Mouse (Mus musculus) embryo, embryonic 10.5 days (tissue): ENCODE data around the gene Slc30a1.

Experiments
- DNase-seq: peaks from one replicate; pipeline ENCODE4 v3.0.0-alpha.2; 2015; ENCODE audit warnings: low spot score

Slc30a1 gene

DNA sequence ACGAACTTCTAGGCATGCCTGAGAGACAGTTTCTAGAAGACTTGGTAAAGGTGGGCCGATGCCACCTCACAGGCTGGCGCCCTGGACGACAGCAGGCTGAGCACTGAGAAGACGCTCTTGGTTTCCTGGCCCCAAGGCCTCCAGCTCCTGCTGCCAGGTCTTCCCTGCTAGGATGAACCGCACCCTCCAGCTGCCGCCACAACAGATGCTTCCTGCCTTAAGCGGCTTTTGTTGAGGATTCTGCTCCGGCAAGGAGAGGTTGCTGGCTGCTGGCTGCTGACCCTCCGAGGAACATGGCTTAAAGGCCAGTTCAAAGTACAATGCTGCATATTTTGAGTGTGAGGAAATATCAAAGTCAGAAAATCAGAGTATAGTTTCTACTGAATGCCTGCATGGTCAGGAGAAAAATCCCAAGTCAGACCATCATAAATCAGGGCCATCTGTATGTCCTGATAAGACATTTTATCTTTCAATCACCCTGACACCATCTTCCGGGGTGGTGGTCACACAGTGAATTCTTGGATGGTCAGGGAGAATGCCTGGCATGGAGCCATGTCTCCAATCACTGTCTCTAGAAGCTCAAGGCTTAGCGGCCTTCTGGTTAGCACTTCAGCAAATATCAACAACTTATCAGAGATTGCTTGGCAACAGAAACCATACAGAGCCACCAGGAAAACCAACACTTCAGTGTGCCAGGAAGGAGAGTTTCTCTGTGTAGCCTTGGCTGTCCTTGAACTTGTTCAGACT, 9.6 kb upstream of the Slc30a1 start:
- peak; percentile 18 for DNase-seq

GRCm38 (mm10) chr1:191905637-191906533, 682 bp upstream of the Slc30a1 start:
- DNase-seq, result peak; percentile 16

DNA sequence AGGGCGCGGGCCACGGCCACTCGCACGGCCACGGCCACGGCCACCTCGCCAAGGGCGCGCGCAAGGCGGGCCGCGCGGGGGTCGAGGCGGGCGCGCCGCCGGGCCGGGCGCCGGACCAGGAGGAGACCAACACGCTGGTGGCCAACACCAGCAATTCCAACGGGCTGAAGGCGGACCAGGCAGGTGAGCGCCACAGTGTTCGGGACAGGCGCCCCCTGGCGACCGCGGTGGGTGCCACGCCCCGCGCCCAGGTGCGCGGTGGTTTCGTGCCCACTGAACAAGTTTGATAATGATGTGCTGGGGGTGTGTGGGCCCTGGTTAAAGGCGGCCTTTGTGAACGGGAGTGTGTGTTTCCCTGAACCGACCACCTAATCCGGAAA, 854 bp downstream of the Slc30a1 start:
- DNase-seq, result peak; percentile 77

GRCm38 (mm10) chr1:191908906-191909305, 2.3 kb downstream of the Slc30a1 start:
- DNase-seq, result no peak

GRCm38 (mm10) chr1:191909316-191909715, 2.7 kb downstream of the Slc30a1 start:
- DNase-seq, result no peak

DNA sequence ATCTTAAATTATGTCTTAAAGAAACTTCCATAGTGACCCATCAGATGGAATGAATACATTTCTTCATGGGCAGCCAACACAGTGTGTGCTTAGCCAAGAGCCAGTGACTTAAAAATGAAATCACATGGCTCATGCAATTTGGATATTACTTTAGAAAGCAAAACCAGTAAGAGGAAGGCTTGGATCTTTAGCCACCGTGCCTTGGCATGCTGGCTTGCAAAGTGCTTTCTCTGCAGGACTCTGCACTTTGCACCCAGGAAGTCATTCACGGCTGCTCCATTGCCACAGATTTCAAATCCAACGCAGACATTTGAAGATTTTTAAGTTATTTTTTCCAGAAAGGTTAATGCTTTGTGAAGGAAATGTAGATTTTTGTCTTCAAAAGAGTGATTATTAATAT, 4.1 kb downstream of the Slc30a1 start:
- DNase-seq, result no peak

GRCm38 (mm10) chr1:191911067-191911668, 4.6 kb downstream of the Slc30a1 start:
- DNase-seq, result no peak

DNA sequence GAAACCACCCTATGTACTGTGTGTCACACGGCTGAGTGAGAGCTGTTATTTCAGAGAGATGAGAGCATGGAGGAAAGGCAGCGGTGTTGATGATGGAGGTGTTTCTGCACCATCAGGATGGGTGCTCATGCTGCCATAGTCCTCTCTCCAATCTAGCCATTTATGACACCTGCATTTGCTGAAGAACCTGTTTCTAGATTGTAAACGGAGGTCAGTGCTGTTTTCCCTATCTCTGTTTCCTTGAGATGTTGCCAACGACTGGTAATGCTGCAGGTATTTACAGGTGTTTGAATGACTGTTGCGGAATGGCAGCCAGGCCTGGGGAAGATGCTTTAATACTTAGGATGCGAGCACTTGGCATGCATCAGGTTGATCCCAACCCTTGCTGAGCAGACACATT, 8.1 kb downstream of the Slc30a1 start:
- DNase-seq, result no peak

- no peak for DNase-seq
These were observed 9.0 kb downstream of the Slc30a1 start for GRCm38 (mm10) chr1:191915586-191915985.

- no peak for DNase-seq
These were observed 10.3 kb downstream of the Slc30a1 start for GRCm38 (mm10) chr1:191916876-191917275.

DNA sequence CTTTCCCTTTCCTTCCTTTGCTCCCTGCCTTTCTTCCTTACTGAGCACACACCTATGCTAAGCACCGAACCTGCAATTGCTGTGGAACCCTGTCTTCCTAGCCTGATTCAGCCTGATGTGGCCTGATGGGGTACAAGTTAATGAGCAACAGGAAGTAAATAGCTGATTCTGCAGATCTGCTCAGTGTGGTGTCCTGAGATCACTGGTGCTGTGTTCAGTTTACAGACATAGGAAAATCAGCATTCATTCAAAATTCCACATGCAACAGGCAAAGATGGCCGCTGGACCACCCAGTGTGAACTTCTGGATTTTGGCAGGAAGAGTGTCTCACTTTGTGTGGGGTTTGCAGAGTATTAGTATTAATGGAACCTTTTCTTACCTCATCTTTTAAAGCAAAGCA, 12.8 kb downstream of the Slc30a1 start:
- no peak for DNase-seq

DNA sequence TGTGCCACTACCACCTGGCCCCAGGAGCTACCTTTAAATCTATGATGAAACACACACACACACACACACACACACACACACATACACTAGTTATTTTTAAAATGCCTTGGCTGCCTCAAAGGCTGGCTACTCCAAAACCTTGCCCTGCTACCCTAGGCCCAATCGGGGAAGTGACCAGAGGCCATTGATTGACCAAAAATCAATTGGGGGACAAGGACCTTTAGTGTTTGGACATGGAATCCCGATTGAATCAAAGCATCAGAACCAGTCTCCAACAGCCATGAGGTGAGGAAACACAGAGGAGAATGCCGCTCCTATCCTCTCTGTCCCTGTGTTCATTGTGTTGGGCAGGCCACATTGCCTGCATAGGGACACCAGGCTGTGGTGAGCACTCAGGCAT, 15.1 kb downstream of the Slc30a1 start:
- no peak for DNase-seq

GRCm38 (mm10) chr1:191925496-191925895, 18.9 kb downstream of the Slc30a1 start:
- no peak for DNase-seq

DNA sequence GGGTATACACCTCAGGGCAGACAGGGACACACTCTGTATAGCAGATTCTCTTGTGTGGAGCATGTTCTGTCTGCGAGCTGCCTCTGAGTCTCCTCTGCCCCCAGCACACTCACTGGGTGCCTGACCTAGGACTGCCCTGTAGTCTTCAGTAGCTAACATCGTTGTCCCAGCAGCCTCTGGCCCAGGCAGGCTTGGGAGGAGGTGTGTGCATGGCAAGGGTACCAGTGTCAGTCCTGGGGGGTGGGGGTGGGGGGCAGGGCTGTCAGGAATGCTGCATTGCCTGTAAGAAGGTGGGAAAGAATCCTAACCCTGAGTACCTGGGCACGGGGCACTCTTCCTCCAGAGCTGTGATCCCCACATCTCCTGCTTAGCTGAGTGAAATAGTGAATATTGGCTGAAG, 20.1 kb downstream of the Slc30a1 start:
- no peak for DNase-seq

DNA sequence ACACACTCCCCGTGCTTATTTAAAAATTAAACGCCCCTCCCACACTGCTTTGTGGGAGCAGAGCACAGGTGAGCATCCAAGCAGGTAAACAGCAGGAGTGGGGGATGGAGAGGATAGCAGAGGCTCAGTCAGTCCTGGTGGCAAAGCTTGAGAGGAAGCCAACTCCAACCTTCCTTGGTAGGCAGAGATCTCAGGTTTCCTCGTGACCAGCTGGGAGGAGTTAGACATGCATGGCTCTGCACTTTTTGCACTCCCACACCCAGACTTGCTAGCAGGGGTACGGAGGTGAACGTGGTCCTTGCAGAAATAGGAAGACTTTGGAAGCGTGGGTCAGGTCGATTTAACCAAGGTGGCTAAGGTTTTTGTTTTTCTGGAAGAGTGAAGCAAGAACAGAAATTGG, 21.8 kb downstream of the Slc30a1 start:
- DNase-seq, result no peak

- no peak for DNase-seq
These were observed 22.5 kb downstream of the Slc30a1 start for GRCm38 (mm10) chr1:191929065-191929464.

DNA sequence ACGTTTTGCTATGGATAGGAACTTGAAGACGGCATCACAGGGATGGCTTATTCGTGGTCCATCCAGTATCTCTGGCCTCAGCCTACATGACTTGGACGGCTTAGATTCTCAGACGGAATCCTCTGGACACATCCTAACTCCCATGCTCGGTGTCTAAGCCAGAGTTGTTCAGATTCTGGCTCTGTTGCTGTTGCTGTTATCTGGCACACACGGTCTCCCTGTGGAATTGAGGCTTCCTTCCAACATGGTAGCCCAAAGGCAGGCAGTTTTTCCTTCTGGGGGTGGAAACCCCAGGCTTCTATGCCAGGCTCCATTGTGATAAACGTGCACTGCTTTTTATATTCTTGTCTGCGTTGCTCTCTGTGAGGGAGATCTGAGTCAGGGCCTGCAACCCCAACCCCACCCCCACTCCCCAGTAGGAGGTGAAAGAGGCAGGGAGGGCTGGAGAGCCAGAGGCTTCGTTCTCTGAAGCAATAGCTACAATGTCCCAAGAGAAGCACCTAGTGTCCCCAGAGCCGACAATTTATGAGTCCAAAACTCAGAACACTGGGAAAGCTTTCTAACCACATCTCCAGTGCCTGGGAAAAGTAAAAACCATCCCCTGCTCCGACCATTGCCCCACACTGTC, 23.4 kb downstream of the Slc30a1 start:
- DNase-seq, result no peak

GRCm38 (mm10) chr1:191930525-191931105, 24.0 kb downstream of the Slc30a1 start:
- no peak for DNase-seq

DNA sequence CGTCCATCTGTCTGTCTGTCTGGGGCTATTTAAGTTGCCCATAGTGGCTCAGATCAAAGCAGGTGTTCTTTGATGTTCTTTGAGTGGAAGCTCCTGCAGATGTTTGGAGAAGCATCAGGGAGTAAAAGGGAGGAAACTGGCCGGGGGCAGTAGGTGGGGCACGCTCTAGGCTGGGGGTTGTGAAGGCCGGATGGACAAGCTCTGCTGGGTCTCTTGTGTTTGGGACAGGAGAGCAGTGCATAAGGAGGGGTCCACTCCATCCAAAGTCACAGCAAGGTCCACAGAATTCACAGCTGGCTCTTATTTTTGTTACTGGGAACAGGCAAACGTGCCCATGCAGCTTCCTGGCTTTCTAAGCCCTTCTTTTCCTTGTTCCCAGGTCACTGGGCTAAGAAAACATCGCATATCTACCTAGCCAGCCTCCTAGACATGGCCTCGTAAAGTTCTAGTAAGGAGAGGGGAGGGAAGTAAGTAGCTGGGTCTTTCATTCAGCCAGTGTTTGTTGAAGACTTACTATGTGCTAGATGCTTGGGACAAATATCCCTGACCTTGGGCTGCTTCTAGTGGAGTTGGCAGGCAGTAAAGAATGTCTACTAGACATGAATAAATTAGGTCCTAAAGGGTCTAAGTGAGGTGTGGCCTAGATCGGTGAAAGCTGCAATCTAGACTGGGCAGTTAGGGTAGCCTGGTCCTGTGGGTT, 25.9 kb downstream of the Slc30a1 start:
- DNase-seq, result no peak

DNA sequence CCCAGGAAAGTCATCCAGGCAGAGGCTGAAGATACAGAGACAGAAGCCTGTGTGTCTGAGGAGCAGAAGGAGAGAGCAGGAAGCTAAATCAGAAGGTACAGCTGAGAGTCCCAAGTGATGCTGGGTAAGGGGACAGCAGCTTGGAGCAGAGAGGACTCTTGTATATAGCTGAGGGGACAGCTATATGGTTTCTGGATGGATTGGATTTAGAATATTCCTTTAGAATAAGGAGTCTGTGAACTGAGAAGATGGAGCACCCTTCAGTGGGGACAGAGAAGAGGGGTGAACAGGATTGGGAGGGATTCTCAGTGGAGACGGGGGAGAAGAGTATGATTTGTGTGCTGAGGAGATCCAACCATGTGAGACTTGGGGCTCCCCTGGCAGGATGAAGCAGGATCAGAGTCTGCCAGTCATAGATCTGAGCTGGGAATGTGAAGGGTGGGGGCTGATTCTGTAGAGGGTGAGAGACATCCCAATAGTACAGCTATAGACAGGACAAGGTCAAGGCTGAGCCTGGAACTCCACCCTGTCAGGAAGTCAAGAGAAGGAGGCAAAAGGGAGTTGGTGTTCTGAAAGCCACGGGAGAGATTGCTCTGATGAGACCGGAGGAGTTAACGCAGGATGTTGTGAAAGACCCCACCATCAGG, 26.5 kb downstream of the Slc30a1 start:
- DNase-seq, result no peak

DNA sequence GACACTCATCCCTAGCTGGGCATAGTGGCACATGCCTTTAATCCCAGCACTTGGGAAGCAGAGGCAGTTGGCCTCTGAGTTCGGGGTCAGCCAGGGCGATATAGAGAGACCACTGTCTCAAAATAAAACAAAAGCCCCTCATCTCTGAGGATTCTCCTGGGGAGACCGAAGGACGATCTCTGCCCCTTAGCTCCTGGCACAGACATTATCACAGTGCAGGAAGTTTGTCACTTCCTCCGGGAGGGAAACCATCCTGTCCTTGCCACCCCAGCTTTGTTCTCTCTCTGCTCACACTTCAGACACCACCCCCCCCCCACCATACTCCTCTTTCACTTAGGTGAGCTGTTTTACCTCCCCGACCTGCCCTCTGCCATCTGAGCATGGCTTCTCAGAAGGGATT, 37.1 kb downstream of the Slc30a1 start:
- DNase-seq, result no peak
